ENCODE assay signal across 9 mouse cellular contexts in the genomic region with DNA sequence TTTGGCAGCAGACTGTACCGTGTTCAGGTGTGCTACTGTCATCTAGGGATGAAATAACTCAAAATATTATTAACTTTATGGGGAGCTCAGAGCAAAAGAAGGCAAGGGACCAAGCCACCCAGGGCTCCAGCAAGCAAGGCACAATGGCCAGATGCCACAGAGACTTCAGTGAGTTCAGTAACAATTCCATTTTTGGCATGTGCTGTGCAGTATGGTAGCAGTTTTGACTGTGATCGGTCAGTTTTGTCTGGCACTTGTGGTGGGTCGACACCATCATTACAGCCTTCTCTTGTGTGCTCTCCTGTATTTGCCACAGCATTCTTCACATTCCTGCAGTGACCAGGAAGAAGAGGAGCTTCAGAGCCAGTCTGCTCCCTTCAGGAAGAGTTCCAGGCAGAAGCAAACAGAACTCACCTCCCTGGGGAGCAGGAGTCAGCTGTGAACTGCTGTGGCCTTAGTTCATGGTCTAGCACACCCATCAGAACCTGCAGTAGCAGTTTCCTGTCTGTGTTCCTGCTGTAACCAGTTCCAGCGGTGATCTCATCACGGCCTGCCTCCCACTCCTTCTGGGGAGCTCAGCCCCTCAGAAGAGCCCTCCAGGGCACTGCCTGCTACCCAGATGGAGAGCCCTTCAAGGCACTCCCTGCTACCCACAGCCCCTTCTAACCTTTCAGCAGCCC. TPM values are rescaled to one million over a fixed set of nuclear protein-coding genes. Genes with fewer than 3 reads are reported as not detected.
A peak's percentile ranks its signal among the peaks of the same experiment; 100 is the strongest.
DNase-seq lines count a peak whose midpoint lies in the region; ATAC-seq and TF ChIP-seq lines count a peak whose summit lies in the region.
"Had no signal": no experiment of that assay in that cellular context is flagged by ENCODE, and none has a peak within 500 bp of the region (broad histone marks: within the 10 kb centered on the region; RNA-seq: fewer than 3 reads in every experiment).

No protein-coding gene starts in this region.

- no peak for TF ChIP-seq POLR2A in heart, adult 2 months (IDR thresholded peaks at IDR 0.05; ENCODE audit: insufficient read depth, low read depth, low read length)
- peak; percentile 27 for TF ChIP-seq POLR2A in myocyte (IDR thresholded peaks at IDR 0.05; ENCODE audit: insufficient read length, low read depth)

- H3K4me3 ChIP-seq in gastrocnemius, adult 2 months, result no peak overlapping the region
- no peak overlapping the region for H3K4me3 ChIP-seq in heart, adult 2 months
- no peak overlapping the region for H3K4me3 ChIP-seq in kidney, embryonic 14.5 days (ENCODE audit: low read length)
- peak overlapping the region; percentile 2 for H3K4me3 ChIP-seq in myocyte
- H3K4me3 ChIP-seq in forebrain, embryonic 12.5 days (replicated peaks), result no peak overlapping the region
- H3K4me3 ChIP-seq: erythroblast, embryonic 14.5 days had no signal

- no peaks in the 10 kb centered on the region for H3K79me2 ChIP-seq in heart, adult 2 months (replicated peaks; ENCODE audit: control insufficient read depth, insufficient read depth, low read length)
- no peaks in the 10 kb centered on the region for H3K79me2 ChIP-seq in myocyte (ENCODE audit: control insufficient read depth, insufficient read depth)

- no peaks in the 10 kb centered on the region for H3K27me3 ChIP-seq in heart, adult 2 months (ENCODE audit: control insufficient read depth, insufficient read depth, low read length)
- no peaks in the 10 kb centered on the region for H3K27me3 ChIP-seq in kidney, embryonic 14.5 days (ENCODE audit: control insufficient read depth, insufficient read depth, low read length)
- H3K27me3 ChIP-seq in myocyte (ENCODE audit: control insufficient read depth, insufficient read depth, insufficient read length), result no peaks in the 10 kb centered on the region
- H3K27me3 ChIP-seq in forebrain, embryonic 12.5 days, result no peaks in the 10 kb centered on the region

- H3ac ChIP-seq in myocyte (ENCODE audit: control insufficient read depth, insufficient read length), result no peak overlapping the region

- DNase-seq in gastrocnemius, adult 2 months, result peak; percentile 42
- DNase-seq in gastrocnemius, postnatal 10 days, result no peak
- DNase-seq in heart, adult 2 months, result peak; percentile 58 to 75
- DNase-seq in left cerebral cortex, postnatal 14 days (ENCODE audit: low spot score in 2 of 2), result no peak

- no peak overlapping the region for H3K4me2 ChIP-seq in kidney, embryonic 14.5 days (replicated peaks; ENCODE audit: low read depth, low read length)
- peak overlapping the region; percentile 71 for H3K4me2 ChIP-seq in myocyte (ENCODE audit: low read depth)
- no peak overlapping the region for H3K4me2 ChIP-seq in forebrain, embryonic 12.5 days

- ATAC-seq in kidney, embryonic 14.5 days (ENCODE audit: low FRiP score, low TSS enrichment), result peak; percentile 83
- ATAC-seq in CD4-positive, CD25-positive, alpha-beta regulatory T cell, adult 4 months, result no peak
- ATAC-seq in forebrain, embryonic 12.5 days (ENCODE audit: low FRiP score), result no peak

- peaks cover 15% of the 10 kb centered on the region for H3K4me1 ChIP-seq in heart, adult 2 months (ENCODE audit: control insufficient read depth, insufficient read depth, low read length)
- peaks cover 9% of the 10 kb centered on the region; the same call in 1 of the 2 replicates for H3K4me1 ChIP-seq in kidney, embryonic 14.5 days (ENCODE audit: control insufficient read depth, insufficient read depth, low read length)
- H3K4me1 ChIP-seq in forebrain, embryonic 12.5 days, result no peaks in the 10 kb centered on the region

- TF ChIP-seq CTCF in gastrocnemius, adult 2 months (IDR thresholded peaks at IDR 0.05), result no peak
- no peak for TF ChIP-seq CTCF in heart, adult 2 months (IDR thresholded peaks at IDR 0.05)

- intact Hi-C loops in gastrocnemius, adult 2 months (cut with DNase I), result no loop called here
- intact Hi-C loops in heart, adult 2 months (cut with DNase I), result no loop called here
- intact Hi-C loops in left cerebral cortex, postnatal 14 days (cut with DNase I), result no loop called here

- H3K36me3 ChIP-seq in heart, adult 2 months (ENCODE audit: control insufficient read depth, insufficient read depth, low read length), result no peaks in the 10 kb centered on the region
- no peaks in the 10 kb centered on the region for H3K36me3 ChIP-seq in kidney, embryonic 14.5 days (ENCODE audit: control insufficient read depth, insufficient read depth, low read length)
- H3K36me3 ChIP-seq in myocyte (ENCODE audit: control insufficient read depth, insufficient read depth), result no peaks in the 10 kb centered on the region
- H3K36me3 ChIP-seq in forebrain, embryonic 12.5 days (replicated peaks), result no peaks in the 10 kb centered on the region

- H3K9me3 ChIP-seq in kidney, embryonic 14.5 days (ENCODE audit: control insufficient read depth, low read length), result no peaks in the 10 kb centered on the region
- no peaks in the 10 kb centered on the region for H3K9me3 ChIP-seq in forebrain, embryonic 12.5 days

- 20% methylated on average over 5 of the region's 5 CpGs for WGBS in heart, adult 2 months
- 48% methylated on average over 5 of the region's 5 CpGs for WGBS in kidney, embryonic 14.5 days
- WGBS in forebrain, embryonic 12.5 days, result 85% methylated on average over 5 of the region's 5 CpGs

- TF ChIP-seq EP300 in heart, adult 2 months (IDR thresholded peaks at IDR 0.05; ENCODE audit: insufficient read depth, low read depth, low read length), result peak; percentile 68; the same call in 1 of the 2 replicates

- H3K27ac ChIP-seq in gastrocnemius, adult 2 months, result peak overlapping the region; percentile 62
- peak overlapping the region; percentile 77 for H3K27ac ChIP-seq in heart, adult 2 months
- peak overlapping the region; percentile 48; the same call in 1 of the 2 replicates for H3K27ac ChIP-seq in kidney, embryonic 14.5 days (ENCODE audit: low read depth, low read length)
- no peak overlapping the region for H3K27ac ChIP-seq in forebrain, embryonic 12.5 days

- H3K9ac ChIP-seq in heart, adult 2 months (ENCODE audit: low read depth, low read length), result no peak overlapping the region
- H3K9ac ChIP-seq in kidney, embryonic 14.5 days (ENCODE audit: low read depth, low read length), result no peak overlapping the region
- no peak overlapping the region for H3K9ac ChIP-seq in forebrain, embryonic 12.5 days

TF ChIP-seq in myocyte, 11 proteins besides CTCF, POLR2A, EP300 and RAD21:
- TF ChIP-seq MYOD1 (IDR thresholded peaks at IDR 0.05; ENCODE audit: control insufficient read depth in 1 of 3, insufficient read length in 2 of 3, low read depth in 2 of 3), result peak in 2 of 3 experiments; percentile 62 to 68
- no peak for TF ChIP-seq TCF12 (IDR thresholded peaks at IDR 0.05; ENCODE audit: insufficient read depth, poor library complexity, severe bottlenecking)
- peak; percentile 37 for TF ChIP-seq POLR2AphosphoS2 (IDR thresholded peaks at IDR 0.05; ENCODE audit: insufficient read length, low read depth)
- TF ChIP-seq MYOG (IDR thresholded peaks at IDR 0.05; ENCODE audit: control insufficient read depth in 1 of 3, insufficient read depth in 1 of 3, insufficient read length in 2 of 3, low read depth in 2 of 3), result peak in 1 of 3 experiments; percentile 51
- TF ChIP-seq SRF (IDR thresholded peaks at IDR 0.05; ENCODE audit: control insufficient read depth, insufficient read length, low read depth), result peak; percentile 91
- no peak for TF ChIP-seq E2F4 (IDR thresholded peaks at IDR 0.05; ENCODE audit: insufficient read depth)

RNA-seq across cellular contexts. Expression of gene Ice1, which starts 16.8 kb away (rescaled TPM):
- total RNA-seq in gastrocnemius, adult 2 months (2021), result 10 to 100 TPM; 17.1 to 22.8 TPM
- 10 to 100 TPM; 20.7 to 30.7 TPM for total RNA-seq in gastrocnemius, postnatal 10 days (2021)
- 10 to 100 TPM; 25.7 to 30.4 TPM for total RNA-seq in heart, adult 2 months (2021)
- 24.3 and 44.7 TPM in 2 replicates for polyA plus RNA-seq in heart, adult 2 months (2012; rRNA removed)
- polyA plus RNA-seq in kidney, embryonic 14.5 days (2014; fragmentation: Nextera tagmentation; extraction: Ambion mirVana), result 25.9 and 36.5 TPM in 2 replicates
- polyA plus RNA-seq in myocyte (2012; fragmentation: generic; extraction: Trizol), result 15.9 TPM
- 10 to 100 TPM; 18.1 to 25.7 TPM for polyA plus RNA-seq in CD4-positive, CD25-positive, alpha-beta regulatory T cell, adult 4 months (2017; shearing (Covaris generic))
- 10 to 100 TPM; 66.6 to 69.5 TPM for total RNA-seq in left cerebral cortex, postnatal 14 days (2021)
- polyA plus RNA-seq in forebrain, embryonic 12.5 days (2016; fragmentation: Nextera tagmentation; extraction: Ambion mirVana), result 32.9 and 33.0 TPM in 2 replicates

Comparison
In these comparisons a context has a peak if more than half of its experiments do, and no peak if none do; other contexts are left out.
1. DNase-seq: peak in gastrocnemius, adult 2 months (single experiment) and heart, adult 2 months (2 of 2); none in gastrocnemius, postnatal 10 days (single experiment) and left cerebral cortex, postnatal 14 days (0 of 2).